Mouse (Mus musculus): ENCODE measurements around the gene Il20rb.

Il20rb gene

GRCm38 (mm10) chr9:100470936-100471604 lies 15.5 kb downstream of the Il20rb start:
- peak; percentile 37 to 72 for DNase-seq (ENCODE audit: inconsistent age in 2 of 2, low spot score in 1 of 2)

- no peak for DNase-seq (ENCODE audit: inconsistent age in 2 of 2, low spot score in 1 of 2)
Observed at GRCm38 (mm10) chr9:100470228-100470627, 16.4 kb downstream of the Il20rb start.

- no peak for DNase-seq (ENCODE audit: inconsistent age in 2 of 2, low spot score in 1 of 2)
Observed at GRCm38 (mm10) chr9:100469681-100470080, 16.9 kb downstream of the Il20rb start.

GRCm38 (mm10) chr9:100468151-100468550 lies 18.4 kb downstream of the Il20rb start:
- DNase-seq (ENCODE audit: inconsistent age in 2 of 2, low spot score in 1 of 2), result no peak

GRCm38 (mm10) chr9:100467653-100468052 lies 18.9 kb downstream of the Il20rb start:
- no peak for DNase-seq (ENCODE audit: inconsistent age in 2 of 2, low spot score in 1 of 2)

GRCm38 (mm10) chr9:100466743-100467142 lies 19.8 kb downstream of the Il20rb start:
- no peak for DNase-seq (ENCODE audit: inconsistent age in 2 of 2, low spot score in 1 of 2)

GRCm38 (mm10) chr9:100465988-100466387 lies 20.6 kb downstream of the Il20rb start:
- no peak for DNase-seq (ENCODE audit: inconsistent age in 2 of 2, low spot score in 1 of 2)

- no peak for DNase-seq (ENCODE audit: inconsistent age in 2 of 2, low spot score in 1 of 2)
Observed at GRCm38 (mm10) chr9:100465380-100465779, 21.2 kb downstream of the Il20rb start.

- no peak for DNase-seq (ENCODE audit: inconsistent age in 2 of 2, low spot score in 1 of 2)
Observed at GRCm38 (mm10) chr9:100463771-100464170, 22.8 kb downstream of the Il20rb start.

- DNase-seq (ENCODE audit: inconsistent age in 2 of 2, low spot score in 1 of 2), result no peak
Observed at GRCm38 (mm10) chr9:100462098-100462497, 24.5 kb downstream of the Il20rb start.

GRCm38 (mm10) chr9:100461671-100462070 lies 24.9 kb downstream of the Il20rb start:
- DNase-seq (ENCODE audit: inconsistent age in 2 of 2, low spot score in 1 of 2), result peak in 1 of 2 experiments; percentile 71

GRCm38 (mm10) chr9:100460203-100460602 lies 26.4 kb downstream of the Il20rb start:
- no peak for DNase-seq (ENCODE audit: inconsistent age in 2 of 2, low spot score in 1 of 2)

GRCm38 (mm10) chr9:100457971-100458681 lies 28.5 kb downstream of the Il20rb start:
- no peak for DNase-seq (ENCODE audit: inconsistent age in 2 of 2, low spot score in 1 of 2)

- no peak for DNase-seq (ENCODE audit: inconsistent age in 2 of 2, low spot score in 1 of 2)
Observed at GRCm38 (mm10) chr9:100454664-100454993, 32.0 kb downstream of the Il20rb start.

GRCm38 (mm10) chr9:100453944-100454663 lies 32.5 kb downstream of the Il20rb start:
- DNase-seq (ENCODE audit: inconsistent age in 2 of 2, low spot score in 1 of 2), result peak; percentile 68 to 94

GRCm38 (mm10) chr9:100452432-100452831 lies 34.2 kb downstream of the Il20rb start:
- DNase-seq (ENCODE audit: inconsistent age in 2 of 2, low spot score in 1 of 2), result peak; percentile 37 to 44

- DNase-seq (ENCODE audit: inconsistent age in 2 of 2, low spot score in 1 of 2), result peak; percentile 72 to 93
Observed at GRCm38 (mm10) chr9:100446059-100446686, 40.4 kb downstream of the Il20rb start.

- peak; percentile 45 to 79 for DNase-seq (ENCODE audit: inconsistent age in 2 of 2, low spot score in 1 of 2)
Observed at GRCm38 (mm10) chr9:100440111-100440790, 46.3 kb downstream of the Il20rb start.

- DNase-seq (ENCODE audit: inconsistent age in 2 of 2, low spot score in 1 of 2), result peak in 1 of 2 experiments; percentile 73
Observed at GRCm38 (mm10) chr9:100439481-100439880, 47.1 kb downstream of the Il20rb start.

GRCm38 (mm10) chr9:100438994-100439393 lies 47.6 kb downstream of the Il20rb start:
- DNase-seq (ENCODE audit: inconsistent age in 2 of 2, low spot score in 1 of 2), result peak in 1 of 2 experiments; percentile 23

Data from adrenal gland, adult (tissue).